Mouse (Mus musculus) spleen, postnatal 10 days (tissue): Measurements from ENCODE around the gene Ninj2.

Source experiments
- DNase-seq, 2 experiments: peaks; one replicate each; pipeline ENCODE4 v3.0.0; 2021 to 2022; ENCODE audit warnings: low spot score in 2 of 2

Gene Ninj2

GRCm38 (mm10) chr6:120175650-120176049 is 82.5 kb downstream of the Ninj2 start:
- DNase-seq = peak in 1 of 2 experiments; percentile 58

- peak in 1 of 2 experiments; percentile 76 for DNase-seq
Observed at GRCm38 (mm10) chr6:120179044-120179755, 86.0 kb downstream of the Ninj2 start.

GRCm38 (mm10) chr6:120179756-120180206 is 86.6 kb downstream of the Ninj2 start:
- DNase-seq = no peak

- no peak for DNase-seq
Observed at GRCm38 (mm10) chr6:120180492-120180891, 87.3 kb downstream of the Ninj2 start.

- no peak for DNase-seq
Observed at GRCm38 (mm10) chr6:120182160-120182559, 89.0 kb downstream of the Ninj2 start.

- no peak for DNase-seq
Observed at GRCm38 (mm10) chr6:120183771-120184170, 90.6 kb downstream of the Ninj2 start.

GRCm38 (mm10) chr6:120185012-120185730 is 92.0 kb downstream of the Ninj2 start:
- DNase-seq = no peak

- no peak for DNase-seq
Observed at GRCm38 (mm10) chr6:120185756-120186155, 92.6 kb downstream of the Ninj2 start.

- no peak for DNase-seq
Observed at GRCm38 (mm10) chr6:120186594-120186993, 93.4 kb downstream of the Ninj2 start.

- DNase-seq = peak; percentile 57 to 85
Observed at GRCm38 (mm10) chr6:120187587-120188176, 94.5 kb downstream of the Ninj2 start.

GRCm38 (mm10) chr6:120188376-120189235 is 95.5 kb downstream of the Ninj2 start:
- peak; percentile 63 to 70 for DNase-seq

- no peak for DNase-seq
Observed at GRCm38 (mm10) chr6:120189287-120189686, 96.1 kb downstream of the Ninj2 start.

- no peak for DNase-seq
Observed at GRCm38 (mm10) chr6:120190365-120190764, 97.2 kb downstream of the Ninj2 start.

- no peak for DNase-seq
Observed at GRCm38 (mm10) chr6:120190912-120191311, 97.8 kb downstream of the Ninj2 start.

- DNase-seq = no peak
Observed at GRCm38 (mm10) chr6:120191396-120192170, 98.4 kb downstream of the Ninj2 start.

- DNase-seq = no peak
Observed at GRCm38 (mm10) chr6:120192211-120192870, 99.2 kb downstream of the Ninj2 start.

GRCm38 (mm10) chr6:120193174-120193573 is 100.0 kb downstream of the Ninj2 start:
- peak; percentile 84 to 95 for DNase-seq

GRCm38 (mm10) chr6:120193793-120194192 is 100.6 kb downstream of the Ninj2 start:
- no peak for DNase-seq

GRCm38 (mm10) chr6:120194305-120194704 is 101.2 kb downstream of the Ninj2 start:
- DNase-seq = no peak

GRCm38 (mm10) chr6:120194963-120195362 is 101.8 kb downstream of the Ninj2 start:
- no peak for DNase-seq
